ENCODE assay signal across 9 mouse cellular contexts in genomic region chr1:37678327-37679123, GRCm38 (mm10). TPM values are rescaled to one million over a fixed set of nuclear protein-coding genes. Genes with fewer than 3 reads are reported as not detected.
DNase-seq lines count a peak whose midpoint lies in the region; ATAC-seq lines count a peak whose summit lies in the region.
"Had no signal": no experiment of that assay in that cellular context is flagged by ENCODE, and none has a peak within 500 bp of the region (broad histone marks: within the 10 kb centered on the region; RNA-seq: fewer than 3 reads in every experiment).

No protein-coding gene starts in this region.

- no peaks in the 10 kb centered on the region for H3K4me1 ChIP-seq in liver, embryonic 11.5 days (replicated peaks; ENCODE audit: control insufficient read depth, insufficient read depth, low read length)
- H3K4me1 ChIP-seq: liver, embryonic 15.5 days had no signal

- WGBS in liver, embryonic 11.5 days, result 67% methylated on average over 9 of the region's 9 CpGs

- H3K9ac ChIP-seq in liver, embryonic 11.5 days (ENCODE audit: low read depth, low read length), result no peak overlapping the region
- H3K9ac ChIP-seq: liver, embryonic 15.5 days had no signal

- no peak overlapping the region for H3K27ac ChIP-seq in liver, embryonic 11.5 days (ENCODE audit: low read depth, low read length)
- H3K27ac ChIP-seq: liver, embryonic 15.5 days had no signal

- peak; percentile 64 for DNase-seq in A20 (ENCODE audit: low read depth, low spot score)
- peak; percentile 46 for DNase-seq in WW6 (ENCODE audit: low read depth, low spot score)
- DNase-seq in cerebellum, postnatal 4 days (ENCODE audit: low spot score in 2 of 2), result peak; percentile 65 to 80
- DNase-seq in gastrocnemius, postnatal 10 days, result peak; percentile 91
- DNase-seq in kidney, postnatal 10 days, result peak; percentile 90
- DNase-seq in liver, embryonic 11.5 days (ENCODE audit: low spot score), result peak; percentile 72
- DNase-seq in ovary, postnatal 36 days (ENCODE audit: low spot score), result peak; percentile 80
- DNase-seq in thymus, postnatal 0 days (ENCODE audit: low spot score), result peak; percentile 66

- ATAC-seq in liver, embryonic 11.5 days (replicated peaks; ENCODE audit: low FRiP score), result no peak

- no peaks in the 10 kb centered on the region for H3K27me3 ChIP-seq in liver, embryonic 11.5 days (replicated peaks; ENCODE audit: control insufficient read depth, insufficient read depth, low read length)
- H3K27me3 ChIP-seq: liver, embryonic 15.5 days had no signal

- no peaks in the 10 kb centered on the region for H3K9me3 ChIP-seq in liver, embryonic 11.5 days (ENCODE audit: control insufficient read depth, low read length)
- H3K9me3 ChIP-seq: liver, embryonic 15.5 days had no signal

- no peak overlapping the region for H3K4me2 ChIP-seq in liver, embryonic 11.5 days
- H3K4me2 ChIP-seq: liver, embryonic 15.5 days had no signal

- H3K36me3 ChIP-seq in liver, embryonic 11.5 days (ENCODE audit: control insufficient read depth, insufficient read depth, low read length), result no peaks in the 10 kb centered on the region
- H3K36me3 ChIP-seq: liver, embryonic 15.5 days had no signal

- no peak overlapping the region for H3K4me3 ChIP-seq in liver, embryonic 11.5 days (ENCODE audit: low read depth, low read length)
- H3K4me3 ChIP-seq: liver, embryonic 15.5 days had no signal

RNA-seq across cellular contexts. Expression of gene 2010300C02Rik, which starts 41.4 kb away (rescaled TPM):
- under 1 TPM; 0.38 to 0.86 TPM for total RNA-seq in gastrocnemius, postnatal 10 days (2021)
- polyA plus RNA-seq in liver, embryonic 11.5 days (2014; fragmentation: Nextera tagmentation; extraction: Ambion mirVana), result 0.58 and 0.69 TPM in 2 replicates
- polyA plus RNA-seq in thymus, postnatal 0 days (2015; fragmentation: Nextera tagmentation; extraction: Ambion mirVana), result 10.7 and 12.5 TPM in 2 replicates
